Mouse (Mus musculus) T-helper 2 cell (primary cell): ENCODE data around the gene Chaf1a.
"Not testable (repeated sequence)": the region's sequence is repeated elsewhere in the genome, so short reads cannot be mapped to it uniquely, and the experiment has no call there.

ENCODE experiments used
- in situ Hi-C: fragments of 300-600 bp; cut with MboI, MseI; formaldehyde crosslinking; loops from one replicate; pipeline ENCODE4 v1.15.1; 2025; ENCODE audit warnings: high pct_unique_total_duplicates

Chaf1a gene

DNA sequence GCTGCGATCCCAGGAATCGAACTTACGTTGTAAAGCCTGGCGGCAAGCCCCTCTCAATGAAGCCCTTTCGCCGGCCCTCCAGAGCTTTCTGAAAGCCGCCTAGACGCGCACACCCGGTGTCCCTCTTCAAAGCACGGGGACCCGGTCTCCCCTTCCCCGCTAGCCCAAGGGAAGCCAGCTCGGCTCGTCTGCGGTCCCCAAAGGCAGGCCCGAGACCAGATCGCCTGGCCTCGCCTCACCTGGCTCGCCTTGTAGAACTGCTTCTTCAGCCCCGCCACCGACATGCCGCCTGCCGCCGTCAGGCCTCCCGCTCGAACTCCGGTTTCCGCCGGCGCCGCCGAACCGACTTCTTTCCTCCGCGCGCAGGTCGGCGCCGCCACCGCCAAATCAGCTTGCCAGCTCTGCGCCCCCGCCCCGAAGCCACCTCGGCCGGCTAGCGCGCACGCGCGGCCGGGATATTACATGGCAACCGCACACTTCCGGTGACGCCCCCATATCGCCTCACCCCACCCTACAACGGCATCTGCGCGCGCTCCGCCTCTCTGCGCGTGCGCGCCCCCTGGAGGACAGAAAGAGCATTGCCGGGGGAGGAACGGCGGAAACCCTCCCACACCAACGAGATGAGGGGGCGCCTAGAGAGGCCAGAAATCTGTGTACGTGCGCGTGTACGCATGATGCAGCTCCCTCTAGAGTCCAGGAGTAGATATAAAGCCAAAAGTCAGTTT, 3.9 kb upstream of the Chaf1a start, which contains the start of gene Sh3gl1:
TSS of gene Sh3gl1 (minus strand) at position 460 of the 725 bp plus-strand sequence.
- in situ Hi-C loops = loop anchor here (5.0 kb wide), 1 partner anchor 41 kb away; the partner anchor contains the start of genes Hdgfl2 and Ubxn6

- in situ Hi-C loops = loop anchor here (5.0 kb wide), 1 partner anchor 40 kb away; the partner anchor contains the start of genes Hdgfl2 and Ubxn6
Measured at GRCm38 (mm10) chr17:56036901-56037287, 3.3 kb upstream of the Chaf1a start.

- in situ Hi-C loops = loop anchor here (5.0 kb wide), 1 partner anchor 39 kb away; the partner anchor contains the start of genes Hdgfl2 and Ubxn6
Measured at GRCm38 (mm10) chr17:56038583-56039261, 1.5 kb upstream of the Chaf1a start.

DNA sequence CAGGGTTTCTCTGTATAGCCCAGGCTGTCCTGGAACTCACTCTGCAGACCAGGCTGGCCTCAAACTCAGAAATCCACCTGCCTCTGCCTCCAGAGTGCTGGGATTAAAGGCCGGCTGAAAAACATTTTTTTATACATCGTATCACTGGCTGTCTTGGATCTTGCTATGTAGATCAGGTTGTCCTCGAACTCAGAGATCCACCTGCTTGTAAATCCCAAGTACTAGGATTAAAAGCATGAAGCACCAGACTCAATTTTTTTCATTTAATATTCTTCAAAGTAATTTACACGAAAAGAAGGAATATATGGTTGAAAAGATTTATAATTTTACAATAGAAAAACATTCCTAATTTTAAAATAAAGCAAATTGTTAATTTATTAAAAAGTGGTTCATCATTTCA, 894 bp upstream of the Chaf1a start:
- in situ Hi-C loops = loop anchor here (5.0 kb wide), 1 partner anchor 38 kb away; the partner anchor contains the start of genes Hdgfl2 and Ubxn6

DNA sequence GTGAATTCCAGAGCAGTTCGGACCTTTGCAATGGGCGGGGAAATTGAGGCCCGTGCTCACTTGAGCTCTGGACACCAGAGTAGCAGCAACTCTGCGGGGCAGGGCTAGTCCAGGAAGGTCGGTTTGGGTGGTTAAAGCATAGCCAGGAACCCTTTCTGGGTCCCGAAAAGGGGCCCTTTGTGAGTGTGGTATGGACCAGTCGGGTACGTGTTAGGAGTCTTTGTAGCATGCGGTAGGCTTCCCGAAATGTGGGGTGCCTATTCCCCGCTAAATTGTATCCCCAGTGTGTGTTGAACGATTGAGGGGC, 571 bp downstream of the Chaf1a start:
- in situ Hi-C loops = no loop called here

DNA sequence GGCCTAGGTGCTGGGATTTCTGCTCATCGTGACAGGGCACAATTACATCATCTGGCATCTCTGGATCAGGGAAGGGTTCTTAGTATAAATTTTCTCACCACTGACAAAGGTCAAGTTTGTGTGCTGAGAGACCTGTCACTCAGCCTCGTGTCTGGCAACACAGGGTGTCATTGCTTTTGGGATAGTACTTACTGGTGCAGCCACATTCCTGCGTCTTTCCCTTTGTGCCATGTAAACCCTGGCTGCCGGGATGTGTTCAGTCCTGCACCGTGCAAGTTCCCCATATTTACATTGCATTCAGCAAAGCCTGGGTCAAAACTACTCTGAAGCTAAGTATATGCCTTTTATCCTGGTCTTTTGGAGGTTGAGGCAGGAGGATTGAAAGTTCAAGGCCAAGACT, 11.1 kb downstream of the Chaf1a start:
- in situ Hi-C loops = no loop called here

- in situ Hi-C loops = no loop called here
Measured at GRCm38 (mm10) chr17:56054938-56055337, 14.7 kb downstream of the Chaf1a start.

- in situ Hi-C loops = no loop called here
Measured at GRCm38 (mm10) chr17:56055945-56056678, 15.9 kb downstream of the Chaf1a start.

DNA sequence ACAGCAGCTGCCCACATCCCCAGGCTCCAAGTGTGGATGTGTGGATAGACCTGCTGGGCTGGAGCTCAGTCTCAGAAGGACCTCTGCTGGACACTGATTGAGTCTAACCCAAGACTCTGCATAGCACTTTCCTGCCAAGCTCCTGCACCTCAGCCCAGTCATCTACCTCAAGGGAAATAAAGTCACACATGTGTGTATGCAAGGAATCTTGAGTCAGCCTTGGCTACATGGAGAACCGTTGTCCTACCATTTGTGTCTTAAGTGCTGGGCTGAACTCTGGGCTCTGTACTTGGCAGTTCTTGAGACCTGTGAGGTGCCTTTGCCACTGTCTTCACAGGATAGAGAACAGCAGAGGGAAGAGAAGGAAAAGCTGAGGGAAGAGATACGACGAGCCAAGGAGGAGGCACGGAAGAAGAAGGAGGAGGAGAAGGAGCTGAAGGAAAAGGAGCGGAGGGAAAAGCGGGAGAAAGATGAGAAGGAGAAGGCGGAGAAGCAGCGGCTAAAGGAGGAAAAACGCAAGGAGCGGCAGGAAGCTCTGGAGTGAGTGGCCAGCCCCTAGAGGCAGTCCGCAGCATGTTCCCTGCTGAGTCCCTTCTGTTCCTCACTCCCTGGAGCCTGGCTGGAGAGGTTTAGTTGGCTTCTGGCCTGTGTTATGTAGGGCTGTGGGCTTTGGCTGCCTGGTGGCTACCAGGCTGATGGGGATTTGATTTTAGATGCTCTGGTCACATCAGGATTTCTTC, 17.3 kb downstream of the Chaf1a start:
- in situ Hi-C loops = no loop called here

GRCm38 (mm10) chr17:56062081-56062480, 21.8 kb downstream of the Chaf1a start:
- in situ Hi-C loops = no loop called here

DNA sequence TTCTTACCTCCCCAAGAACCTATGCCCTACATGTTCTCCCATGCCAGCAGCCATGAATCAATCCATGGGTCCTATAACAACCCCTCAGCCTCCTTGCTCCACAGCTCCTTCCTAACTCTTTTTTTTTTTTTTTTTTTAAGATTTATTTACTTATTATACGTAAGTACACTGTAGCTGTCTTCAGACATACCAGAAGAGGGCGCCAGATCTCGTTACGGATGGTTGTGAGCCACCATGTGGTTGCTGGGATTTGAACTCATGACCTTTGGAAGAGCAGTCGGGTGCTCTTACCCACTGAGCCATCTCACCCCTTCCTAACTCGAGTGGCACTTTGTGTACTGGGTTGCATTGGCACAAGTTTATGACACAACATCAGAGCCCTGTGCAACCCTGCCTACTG, 25.5 kb downstream of the Chaf1a start:
- in situ Hi-C loops = not testable (repeated sequence)

GRCm38 (mm10) chr17:56066451-56066850, 26.2 kb downstream of the Chaf1a start:
- in situ Hi-C loops = no loop called here

GRCm38 (mm10) chr17:56069066-56069465, 28.8 kb downstream of the Chaf1a start:
- in situ Hi-C loops = no loop called here

DNA sequence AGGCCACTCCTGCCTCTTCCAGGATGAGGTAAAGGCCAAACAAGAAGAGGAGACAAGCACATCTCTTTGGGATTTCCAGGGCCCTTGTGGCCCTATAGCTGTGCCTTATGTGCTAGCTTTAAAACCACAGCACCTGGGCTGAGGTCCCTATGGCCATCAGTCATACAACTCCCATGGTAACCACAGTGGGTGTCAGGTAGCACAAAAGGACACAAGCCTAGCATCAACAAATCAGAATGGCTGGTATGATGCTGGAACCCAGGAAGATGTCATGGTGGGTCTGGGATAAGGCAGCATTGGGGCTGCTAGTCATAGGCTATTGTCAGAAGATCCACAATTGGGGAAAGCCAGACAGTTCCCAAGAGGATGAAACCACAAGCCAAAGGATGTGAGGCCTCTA, 30.9 kb downstream of the Chaf1a start:
- in situ Hi-C loops = no loop called here

- in situ Hi-C loops = no loop called here
Measured at GRCm38 (mm10) chr17:56072243-56072642, 32.0 kb downstream of the Chaf1a start.

- in situ Hi-C loops = no loop called here
Measured at GRCm38 (mm10) chr17:56074097-56074826, 34.0 kb downstream of the Chaf1a start.

DNA sequence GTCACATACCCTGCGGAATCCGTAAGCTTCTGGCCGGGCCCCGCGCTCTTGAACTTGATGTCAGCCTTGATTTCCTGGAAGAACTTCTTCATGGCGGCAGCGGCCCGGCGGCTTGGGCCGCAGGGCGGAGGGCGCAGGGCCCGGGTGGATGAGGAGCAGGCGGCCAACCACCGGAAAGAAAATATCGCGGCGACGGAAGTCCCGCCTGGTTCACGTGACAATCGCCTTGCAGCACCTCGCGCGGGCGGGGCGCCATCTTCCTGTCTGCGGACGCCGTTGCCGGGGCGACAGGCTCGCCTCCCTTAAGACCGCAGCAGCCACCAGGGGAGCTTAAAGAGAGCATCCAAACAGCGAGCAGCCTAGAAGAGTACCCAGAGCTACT, 34.6 kb downstream of the Chaf1a start, which contains the start of gene Ubxn6:
TSS of gene Ubxn6 (minus strand) at position 202 of the 382 bp plus-strand sequence.
- in situ Hi-C loops = loop anchor here (5.0 kb wide), 1 partner anchor 38 kb away; the partner anchor contains the start of gene Sh3gl1

- in situ Hi-C loops = loop anchor here (5.0 kb wide), 1 partner anchor 40 kb away; the partner anchor contains the start of gene Sh3gl1
Measured at GRCm38 (mm10) chr17:56077523-56077922, 37.3 kb downstream of the Chaf1a start.

- in situ Hi-C loops = loop anchor here (5.0 kb wide), 1 partner anchor 41 kb away; the partner anchor contains the start of gene Sh3gl1
Measured at GRCm38 (mm10) chr17:56078361-56078760, 38.1 kb downstream of the Chaf1a start.
